Mouse (Mus musculus) ES-E14 (cell line): ENCODE measurements around the gene Ska2.

Source experiments
- HCFC1 ChIP-seq: IDR thresholded peaks from 2 replicates; pipeline ENCODE4 v1.6.1; 2012; ENCODE audit warnings: low read length, inconsistent platforms, borderline replicate concordance; ENCODE audit not compliant: insufficient read depth
- ZC3H11A ChIP-seq: IDR thresholded peaks from 2 replicates; pipeline ENCODE4 v1.6.1; 2012; ENCODE audit warnings: low read depth, mild to moderate bottlenecking, inconsistent platforms, low read length, borderline replicate concordance
- ZNF384 ChIP-seq: IDR thresholded peaks from 2 replicates; pipeline ENCODE4 v1.6.1; 2012; ENCODE audit warnings: low read depth, low read length, inconsistent platforms

DNA sequence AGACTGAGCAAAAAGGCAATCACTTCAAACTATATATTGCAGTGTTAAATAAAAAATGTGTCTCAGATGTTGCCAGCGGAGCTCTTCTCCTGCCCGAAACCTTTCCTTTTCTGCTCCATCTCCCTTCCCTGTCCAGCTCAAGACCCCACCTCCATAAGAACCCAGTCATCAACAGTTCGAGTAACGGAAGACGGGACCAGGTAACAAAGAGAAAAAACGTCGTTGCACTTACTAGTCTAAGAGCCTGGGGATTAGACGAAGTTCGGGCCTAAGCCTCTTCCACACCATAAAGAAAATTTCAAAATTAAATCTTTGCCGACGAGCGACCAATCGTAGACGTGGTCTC, 652 bp upstream of the Ska2 start, which contains the start of gene Prr11:
- TF ChIP-seq ZNF384: no peak
- TF ChIP-seq HCFC1: peak; percentile 33; the same call in 1 of the 2 replicates
- TF ChIP-seq ZC3H11A: no peak
